10 mouse cellular contexts compared by ENCODE assay signal in the genomic region with DNA sequence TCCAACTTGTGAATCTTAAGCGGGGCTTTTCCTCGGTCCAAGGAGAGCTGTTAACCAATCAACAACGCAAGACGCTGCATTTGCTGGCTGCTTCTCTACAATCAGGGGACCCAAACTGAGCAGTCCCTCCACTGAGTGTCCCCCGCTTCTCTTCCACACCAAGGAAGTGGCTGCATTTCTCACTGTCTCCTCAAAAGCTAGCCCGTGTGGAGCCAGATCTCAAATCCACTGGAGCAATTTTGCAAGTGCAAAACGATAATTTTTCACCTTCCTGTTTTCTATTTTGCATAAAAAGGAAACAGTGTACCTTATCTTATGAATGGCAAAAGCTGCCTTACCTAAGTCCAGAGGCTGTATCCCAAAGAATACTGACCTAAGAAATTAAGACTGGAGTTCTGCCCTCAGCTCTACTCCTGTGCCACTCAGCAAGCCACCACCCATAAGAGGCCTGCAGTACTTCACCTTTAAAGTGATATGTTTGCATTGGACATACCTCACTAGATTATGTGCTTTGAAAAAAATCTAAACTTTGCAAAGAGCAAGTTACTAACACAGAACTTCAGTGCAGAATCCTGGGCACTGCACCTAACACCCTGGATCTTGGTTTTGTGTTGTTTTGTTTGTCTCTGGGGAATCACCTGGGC. TPM values are rescaled to one million over a fixed set of nuclear protein-coding genes. Genes with fewer than 3 reads are reported as not detected.
DNase-seq lines count a peak whose midpoint lies in the region; ATAC-seq lines count a peak whose summit lies in the region.
"Had no signal": no experiment of that assay in that cellular context is flagged by ENCODE, and none has a peak within 500 bp of the region (broad histone marks: within the 10 kb centered on the region; RNA-seq: fewer than 3 reads in every experiment).

No protein-coding gene starts in this region.

- H3K4me1 ChIP-seq in kidney, embryonic 15.5 days = peaks cover 14% of the 10 kb centered on the region
- peaks cover 20% of the 10 kb centered on the region for H3K4me1 ChIP-seq in embryonic facial prominence, embryonic 13.5 days
- peaks cover 24% of the 10 kb centered on the region for H3K4me1 ChIP-seq in hindbrain, embryonic 15.5 days (replicated peaks)
- peaks cover 16% of the 10 kb centered on the region for H3K4me1 ChIP-seq in midbrain, embryonic 16.5 days (ENCODE audit: control insufficient read depth, insufficient read depth, low read length)

- H3K27ac ChIP-seq in kidney, embryonic 15.5 days = no peak overlapping the region
- H3K27ac ChIP-seq in embryonic facial prominence, embryonic 13.5 days = no peak overlapping the region
- 0 out of 2 replicates have a peak overlapping the region, but pooled peaks have one; percentile 12 for H3K27ac ChIP-seq in hindbrain, embryonic 15.5 days (replicated peaks)
- no peak overlapping the region for H3K27ac ChIP-seq in midbrain, embryonic 16.5 days (ENCODE audit: low read length)

- H3K36me3 ChIP-seq in kidney, embryonic 15.5 days = no peaks in the 10 kb centered on the region
- H3K36me3 ChIP-seq in embryonic facial prominence, embryonic 13.5 days = no peaks in the 10 kb centered on the region
- H3K36me3 ChIP-seq in hindbrain, embryonic 15.5 days = no peaks in the 10 kb centered on the region
- no peaks in the 10 kb centered on the region for H3K36me3 ChIP-seq in midbrain, embryonic 16.5 days (ENCODE audit: control insufficient read depth, insufficient read depth, low read length)
- H3K36me3 ChIP-seq: G1E had no signal

- peak overlapping the region; percentile 34 for H3K4me3 ChIP-seq in kidney, embryonic 15.5 days (replicated peaks)
- peak overlapping the region; percentile 38 for H3K4me3 ChIP-seq in embryonic facial prominence, embryonic 13.5 days
- peak overlapping the region; percentile 18 for H3K4me3 ChIP-seq in hindbrain, embryonic 15.5 days
- H3K4me3 ChIP-seq in midbrain, embryonic 16.5 days (ENCODE audit: low read depth, low read length) = peak overlapping the region; percentile 28

- 10% methylated on average over 7 of the region's 7 CpGs for WGBS in kidney, embryonic 15.5 days
- 13% methylated on average over 7 of the region's 7 CpGs for WGBS in embryonic facial prominence, embryonic 13.5 days
- WGBS in hindbrain, embryonic 15.5 days = 18% methylated on average over 7 of the region's 7 CpGs
- 12% methylated on average over 7 of the region's 7 CpGs for WGBS in midbrain, embryonic 16.5 days

- H3K4me2 ChIP-seq in kidney, embryonic 15.5 days = peak overlapping the region; percentile 62
- peak overlapping the region; percentile 63 for H3K4me2 ChIP-seq in embryonic facial prominence, embryonic 13.5 days
- peak overlapping the region; percentile 46 for H3K4me2 ChIP-seq in hindbrain, embryonic 15.5 days
- peak overlapping the region; percentile 46 for H3K4me2 ChIP-seq in midbrain, embryonic 16.5 days (ENCODE audit: low read length)

- DNase-seq in kidney, adult 18-20 months = no peak
- no peak for DNase-seq in adrenal gland, adult 18-20 months (ENCODE audit: low spot score in 2 of 2)
- DNase-seq in urinary bladder, adult 18-20 months (ENCODE audit: low spot score in 2 of 2) = no peak
- DNase-seq in right cerebral cortex, adult 18-20 months = no peak
- DNase-seq: thymus, postnatal 36 days had no signal

- ATAC-seq in kidney, embryonic 15.5 days (replicated peaks; ENCODE audit: low FRiP score) = no peak; the same call in 1 of the 2 replicates
- no peak for ATAC-seq in embryonic facial prominence, embryonic 13.5 days (ENCODE audit: insufficient number of reproducible peaks, insufficient read depth, low FRiP score, low TSS enrichment, low read depth)
- no peak; the same call in 1 of the 2 replicates for ATAC-seq in hindbrain, embryonic 15.5 days (ENCODE audit: low FRiP score, low read depth)
- ATAC-seq in midbrain, embryonic 16.5 days = no peak

- no peak overlapping the region for H3K9ac ChIP-seq in kidney, embryonic 15.5 days
- peak overlapping the region; percentile 61 for H3K9ac ChIP-seq in embryonic facial prominence, embryonic 13.5 days
- H3K9ac ChIP-seq in hindbrain, embryonic 15.5 days = no peak overlapping the region
- peak overlapping the region; percentile 13; the same call in 1 of the 2 replicates for H3K9ac ChIP-seq in midbrain, embryonic 16.5 days (ENCODE audit: low read depth, low read length)

- H3K27me3 ChIP-seq in kidney, embryonic 15.5 days = no peaks in the 10 kb centered on the region
- no peaks in the 10 kb centered on the region for H3K27me3 ChIP-seq in embryonic facial prominence, embryonic 13.5 days
- no peaks in the 10 kb centered on the region for H3K27me3 ChIP-seq in hindbrain, embryonic 15.5 days
- no peaks in the 10 kb centered on the region for H3K27me3 ChIP-seq in midbrain, embryonic 16.5 days (ENCODE audit: control insufficient read depth, insufficient read depth, low read depth, low read length)

- H3K9me3 ChIP-seq in kidney, embryonic 15.5 days (replicated peaks) = no peaks in the 10 kb centered on the region
- no peaks in the 10 kb centered on the region for H3K9me3 ChIP-seq in embryonic facial prominence, embryonic 13.5 days
- H3K9me3 ChIP-seq in hindbrain, embryonic 15.5 days = no peaks in the 10 kb centered on the region
- no peaks in the 10 kb centered on the region for H3K9me3 ChIP-seq in midbrain, embryonic 16.5 days (replicated peaks; ENCODE audit: control insufficient read depth, low read length, poor library complexity, severe bottlenecking)
- H3K9me3 ChIP-seq: G1E had no signal

RNA-seq across cellular contexts. Expression of a gene that starts 52.7 kb away (rescaled TPM):
- polyA plus RNA-seq in kidney, embryonic 15.5 days (2015; fragmentation: Nextera tagmentation; extraction: Ambion mirVana) = 249 and 270 TPM in 2 replicates
- polyA plus RNA-seq in embryonic facial prominence, embryonic 13.5 days (2015; fragmentation: Nextera tagmentation; extraction: Ambion mirVana) = 285 and 293 TPM in 2 replicates
- 164 and 175 TPM in 2 replicates for polyA plus RNA-seq in hindbrain, embryonic 15.5 days (2015; fragmentation: Nextera tagmentation; extraction: Ambion mirVana)
- 163 and 179 TPM in 2 replicates for polyA plus RNA-seq in midbrain, embryonic 16.5 days (2015; fragmentation: Nextera tagmentation; extraction: Ambion mirVana)
- 100 to 1,000 TPM; 124 to 136 TPM for total RNA-seq in adrenal gland, adult 18-20 months (2021)

Comparison
In these comparisons a context has a peak if more than half of its experiments do, and no peak if none do; other contexts are left out.
1. H3K9ac ChIP-seq: peak in embryonic facial prominence, embryonic 13.5 days (single experiment) and midbrain, embryonic 16.5 days (single experiment); none in kidney, embryonic 15.5 days (single experiment) and hindbrain, embryonic 15.5 days (single experiment).
2. Peak in every context shown above with its lines, with median percentiles within 50 percentile points of each other: H3K4me2 ChIP-seq and H3K4me3 ChIP-seq.